Mouse (Mus musculus): ENCODE results near the gene Bpgm.

Bpgm gene

DNA sequence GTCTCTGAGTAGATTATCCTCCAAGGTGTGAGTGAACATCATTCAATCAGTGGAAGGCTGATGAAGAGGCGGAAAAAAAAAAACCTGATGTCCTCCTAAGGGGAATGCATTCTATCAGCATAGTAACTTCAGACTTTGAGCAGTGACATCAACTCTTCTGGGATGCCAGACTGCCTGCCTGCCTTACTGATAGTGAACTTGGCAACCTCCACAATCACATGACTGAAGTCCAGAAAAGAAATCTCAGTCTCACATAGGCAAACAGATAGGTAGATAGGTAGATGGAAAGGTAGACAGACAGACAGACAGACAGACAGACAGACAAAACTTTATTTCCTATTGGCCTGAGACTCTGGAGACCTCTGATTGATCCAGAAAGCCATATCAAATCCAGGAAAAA, 57.0 kb downstream of the Bpgm start:
- no peak for DNase-seq

GRCm38 (mm10) chr6:34533896-34534295, 57.9 kb downstream of the Bpgm start:
- DNase-seq = no peak

DNA sequence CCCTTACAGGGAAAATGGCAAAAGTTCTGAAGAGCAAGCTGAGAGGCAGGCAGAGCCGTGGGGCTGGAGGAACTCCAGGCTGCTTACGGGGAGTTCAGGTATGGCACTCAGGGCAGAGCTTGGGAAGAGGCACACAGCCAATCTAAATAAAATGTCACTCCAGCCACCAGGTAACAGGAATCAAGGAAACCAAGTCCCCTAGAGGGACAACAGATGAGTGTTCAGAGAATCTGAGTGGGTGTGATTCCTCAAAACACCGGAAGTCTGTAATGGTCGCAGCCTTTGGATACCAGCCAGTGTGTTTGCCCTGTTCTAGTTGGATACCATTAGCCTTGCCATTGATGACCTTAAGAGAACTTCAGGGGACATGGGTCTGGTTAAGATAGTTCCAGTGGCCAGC, 66.9 kb downstream of the Bpgm start:
- no peak for DNase-seq

- DNase-seq = no peak
These were observed 67.5 kb downstream of the Bpgm start for GRCm38 (mm10) chr6:34543303-34544206.

DNA sequence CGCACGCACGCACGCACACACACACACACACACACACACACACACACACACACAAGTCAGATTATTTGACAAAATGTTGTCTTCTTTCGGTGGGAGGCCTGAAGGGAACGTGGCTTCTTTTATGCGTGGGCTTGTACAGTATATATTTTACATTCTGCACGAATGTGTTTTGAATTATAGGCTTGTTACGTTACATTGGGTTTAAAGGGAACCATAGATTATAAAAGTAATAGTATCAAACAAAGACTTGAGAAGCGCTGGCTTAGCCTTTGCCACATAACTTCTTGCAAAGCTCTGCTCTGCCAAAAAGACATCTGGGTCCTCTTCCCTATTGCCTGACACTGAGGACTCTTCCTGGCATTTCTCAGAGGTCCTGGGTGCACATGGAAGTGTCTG, 68.2 kb downstream of the Bpgm start:
- no peak for DNase-seq

DNA sequence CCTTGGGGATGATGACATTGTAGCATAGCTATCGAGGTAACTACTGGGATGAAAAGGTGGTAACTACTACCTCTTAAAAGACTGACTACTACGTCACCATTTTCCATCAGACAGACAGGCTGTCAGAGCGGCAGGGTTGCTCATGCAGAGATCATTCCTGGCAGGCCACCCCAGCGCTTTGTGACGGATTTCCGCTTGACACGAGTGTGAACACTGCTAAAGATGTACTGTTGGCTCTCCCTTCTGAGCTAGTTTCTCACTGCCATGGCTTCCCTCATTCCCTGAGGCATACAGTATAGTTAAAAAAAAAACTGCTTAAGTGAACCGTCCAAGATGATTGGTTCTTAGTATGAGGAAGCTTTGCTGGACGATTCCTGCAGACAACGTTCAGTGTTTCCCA, 69.3 kb downstream of the Bpgm start:
- DNase-seq = no peak

DNA sequence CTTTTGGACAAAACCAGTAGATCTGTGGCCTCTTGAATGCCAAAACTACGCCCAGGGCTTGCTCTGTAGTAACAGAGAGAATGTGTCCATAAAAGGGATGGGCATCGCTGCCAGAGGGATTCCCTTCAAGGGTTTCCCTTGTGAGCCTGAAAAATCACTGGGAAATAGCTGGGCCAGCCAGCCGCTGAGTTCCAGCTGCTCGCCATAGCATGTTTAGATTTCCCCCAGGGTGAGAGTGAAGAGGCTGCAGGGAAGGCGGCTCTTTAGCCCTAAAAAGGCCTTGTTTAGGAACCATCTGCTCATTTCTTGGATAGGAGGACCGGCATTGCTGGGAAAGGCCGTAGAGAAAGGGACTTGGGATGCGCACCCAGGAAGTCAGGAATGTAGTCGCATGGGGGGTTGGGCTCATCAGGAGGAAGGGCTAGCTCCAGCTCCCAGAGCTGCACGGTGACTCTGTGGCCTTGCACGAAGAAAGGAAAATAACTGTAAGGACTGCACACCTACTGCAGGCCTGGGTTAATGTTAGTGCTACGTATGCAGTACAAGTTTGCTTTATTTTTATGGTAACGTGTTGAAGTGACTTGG, 72.5 kb downstream of the Bpgm start:
- DNase-seq = no peak

DNA sequence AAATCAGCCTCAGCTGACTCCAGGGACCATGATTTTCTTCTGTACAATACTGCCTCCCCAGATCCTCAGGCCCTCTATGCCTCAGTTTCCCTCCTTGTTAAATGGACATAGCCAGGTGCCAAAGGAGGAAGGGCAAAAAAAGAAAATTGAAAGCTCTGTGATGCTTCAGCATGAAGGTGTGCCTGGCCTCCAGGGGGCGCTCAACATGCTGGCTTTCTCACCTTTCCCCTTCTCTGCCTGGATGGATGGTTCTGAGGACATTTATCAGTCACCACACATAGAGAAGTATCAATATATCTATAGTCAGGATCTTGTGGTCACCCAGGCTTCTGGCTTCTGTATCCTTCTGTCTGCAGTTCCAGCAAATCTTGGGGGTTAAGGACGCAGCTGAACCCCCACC, 73.0 kb downstream of the Bpgm start:
- peak; percentile 23 for DNase-seq

- DNase-seq = no peak
These were observed 76.6 kb downstream of the Bpgm start for GRCm38 (mm10) chr6:34552489-34553157.

DNA sequence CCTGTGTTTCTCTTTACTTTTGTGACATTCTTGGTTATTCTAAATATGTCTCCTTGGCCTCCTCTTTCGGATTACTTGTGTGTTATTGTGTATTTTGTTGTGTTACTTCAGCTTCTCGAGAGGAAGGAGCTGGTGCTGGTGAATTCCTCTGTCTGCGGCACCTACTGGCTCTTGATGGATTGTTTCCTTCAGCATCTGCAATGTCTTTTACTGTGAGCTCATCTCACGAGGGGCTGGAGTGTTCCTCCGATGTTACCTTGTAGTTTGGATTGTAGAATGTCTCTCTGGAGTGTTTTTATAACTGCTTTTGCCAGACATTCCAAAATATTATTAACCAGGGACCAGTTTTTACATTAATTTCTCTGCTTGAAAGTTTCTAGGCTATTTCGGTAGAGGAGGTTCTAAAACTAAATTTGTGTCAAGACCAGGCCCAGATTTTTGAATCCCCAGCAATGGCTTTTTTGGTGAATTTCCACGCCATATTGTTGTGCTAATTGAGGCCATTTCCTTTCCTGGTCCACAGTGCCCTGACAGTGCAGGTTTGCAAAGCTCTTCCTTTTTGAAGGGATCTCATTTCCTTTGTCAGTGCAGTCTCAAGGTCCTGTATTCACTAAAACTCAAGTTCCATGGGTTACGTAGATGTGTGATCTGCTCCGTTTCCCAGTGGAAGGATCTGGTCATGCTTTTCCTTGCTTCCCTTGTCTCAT, 78.4 kb downstream of the Bpgm start:
- no peak for DNase-seq
